Mouse (Mus musculus) forebrain, embryonic 10.5 days (tissue): Measurements from ENCODE around the gene Gdpd3. TPM values are rescaled to one million over a fixed set of nuclear protein-coding genes. Genes with fewer than 3 reads are reported as not detected.
"Not testable (repeated sequence)": the region's sequence is repeated elsewhere in the genome, so short reads cannot be mapped to it uniquely, and the experiment has no call there.

ENCODE experiments used
- DNase-seq: peaks from one replicate; pipeline ENCODE4 v3.0.0-alpha.2; 2017; ENCODE audit warnings: low spot score; ENCODE audit errors: extremely low spot score
- H3K27ac ChIP-seq: fragments of 300-500 bp; sonication (generic); 2 replicates; pipeline ENCODE4 v1.5.1; 2016; ENCODE audit warnings: mild to moderate bottlenecking
- H3K27me3 ChIP-seq: fragments of 300-500 bp; sonication (generic); 2 replicates; pipeline ENCODE4 v1.6.1; 2016; ENCODE audit warnings: mild to moderate bottlenecking; ENCODE audit not compliant: poor library complexity, severe bottlenecking
- H3K36me3 ChIP-seq: fragments of 300-500 bp; sonication (generic); replicated peaks from 2 replicates; pipeline ENCODE4 v1.6.1; 2016; ENCODE audit warnings: mild to moderate bottlenecking, moderate library complexity
- H3K4me1 ChIP-seq: fragments of 300-500 bp; sonication (generic); 2 replicates; pipeline ENCODE4 v1.6.1; 2016
- H3K4me3 ChIP-seq: fragments of 300-500 bp; sonication (generic); 2 replicates; pipeline ENCODE4 v1.5.1; 2016; ENCODE audit warnings: mild to moderate bottlenecking, moderate library complexity
- H3K9me3 ChIP-seq: fragments of 300-500 bp; sonication (generic); 2 replicates; pipeline ENCODE4 v1.6.1; 2016; ENCODE audit warnings: mild to moderate bottlenecking, moderate library complexity
- WGBS: fragments of 180-500 bp; shearing (Covaris S2); methylation state at CpG from one replicate; pipeline ENCODE4 v1.1.7; 2016; 5-methylcytosine and 5-hydroxymethylcytosine counted together
- polyA plus RNA-seq: library from polyadenylated mRNA; unstranded; fragments of >200 nt; fragmentation: Nextera tagmentation; extraction: Ambion mirVana; gene quantifications from 2 replicates; pipeline ENCODE4 v1.2.1, GENCODE M21; 2016

Gdpd3 gene
- polyA plus RNA-seq, 1 experiment from 2014 or later = 0.98 TPM

DNA sequence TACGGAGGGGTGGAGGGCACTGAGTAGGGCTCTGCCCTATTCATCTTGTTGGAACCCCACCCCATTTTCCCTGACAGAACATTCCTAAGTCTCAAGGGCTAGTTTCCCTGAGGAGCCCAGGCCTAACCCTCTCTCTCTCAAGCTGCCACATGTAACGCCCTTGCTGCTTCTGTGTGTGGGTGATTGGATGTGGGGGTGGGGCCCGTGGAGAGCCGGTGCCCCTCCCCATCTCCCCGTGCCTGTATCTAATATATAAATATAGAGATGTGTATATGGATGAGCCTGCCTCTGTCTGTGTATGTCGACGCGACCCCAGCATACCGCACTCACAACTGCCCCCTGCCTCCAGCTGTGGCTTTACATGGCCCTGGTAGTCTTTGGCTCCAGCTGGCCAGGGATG, 594 bp upstream of the Gdpd3 start:
- DNase-seq = no peak
- Histone ChIP-seq H3K4me1 (peaks cover 26% of the 10 kb centered on the region), H3K36me3 (peaks cover 98% of the 10 kb centered on the region), H3K27ac (no peak overlapping the region), H3K27me3 (no peaks in the 10 kb centered on the region), H3K4me3 (no peak overlapping the region), H3K9me3 (no peaks in the 10 kb centered on the region)
- WGBS = 92% methylated on average over 9 of the region's 9 CpGs

DNA sequence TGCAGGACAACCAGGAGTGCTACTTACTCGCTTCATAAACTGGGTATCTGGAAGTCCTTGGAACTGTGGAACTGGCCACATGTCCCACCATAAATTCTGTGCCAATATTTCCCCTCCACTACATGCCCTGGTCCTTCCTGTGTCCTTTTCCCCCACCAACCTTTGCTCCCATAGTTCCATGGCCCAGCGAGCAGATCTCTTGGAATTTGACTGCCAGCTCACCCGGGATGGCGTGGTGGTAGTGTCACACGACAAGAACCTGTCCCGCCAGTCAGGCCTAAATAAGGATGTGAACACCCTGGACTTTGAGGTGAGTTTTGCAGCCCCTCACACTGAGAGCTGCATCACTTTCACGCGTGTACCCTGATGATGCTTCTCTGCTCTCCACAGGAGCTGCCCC, 867 bp downstream of the Gdpd3 start:
- WGBS = 91% methylated on average over 8 of the region's 8 CpGs
- Histone ChIP-seq H3K27me3 (no peaks in the 10 kb centered on the region), H3K4me1 (peaks cover 11% of the 10 kb centered on the region), H3K4me3 (no peak overlapping the region), H3K9me3 (no peaks in the 10 kb centered on the region), H3K27ac (no peak overlapping the region), H3K36me3 (peaks cover 97% of the 10 kb centered on the region)
- DNase-seq = no peak

DNA sequence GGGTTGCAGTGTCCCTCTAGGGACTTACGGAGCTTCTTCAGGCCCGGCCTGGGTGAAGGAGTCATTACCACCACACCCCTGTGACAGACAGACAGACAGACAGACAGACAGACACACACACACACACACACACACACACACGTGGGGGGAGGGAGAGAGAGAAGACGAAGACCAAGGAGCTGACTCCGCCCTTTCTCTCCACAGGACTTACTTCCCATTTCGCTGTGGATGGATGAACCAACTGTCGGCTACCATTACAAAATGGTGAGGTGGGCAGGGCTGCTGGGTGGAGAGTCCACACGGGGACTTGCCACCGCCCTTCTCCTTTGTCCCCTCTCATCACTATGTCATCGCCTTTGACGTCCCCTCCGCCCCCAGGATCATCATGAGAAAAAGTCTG, 4.7 kb downstream of the Gdpd3 start:
- Histone ChIP-seq H3K4me1 (peaks cover 8% of the 10 kb centered on the region), H3K27ac (no peak overlapping the region), H3K27me3 (no peaks in the 10 kb centered on the region), H3K9me3 (no peaks in the 10 kb centered on the region), H3K36me3 (peaks cover 76% of the 10 kb centered on the region), H3K4me3 (no peak overlapping the region)
- no peak for DNase-seq
- WGBS = 87% methylated on average over 12 of the region's 12 CpGs

DNA sequence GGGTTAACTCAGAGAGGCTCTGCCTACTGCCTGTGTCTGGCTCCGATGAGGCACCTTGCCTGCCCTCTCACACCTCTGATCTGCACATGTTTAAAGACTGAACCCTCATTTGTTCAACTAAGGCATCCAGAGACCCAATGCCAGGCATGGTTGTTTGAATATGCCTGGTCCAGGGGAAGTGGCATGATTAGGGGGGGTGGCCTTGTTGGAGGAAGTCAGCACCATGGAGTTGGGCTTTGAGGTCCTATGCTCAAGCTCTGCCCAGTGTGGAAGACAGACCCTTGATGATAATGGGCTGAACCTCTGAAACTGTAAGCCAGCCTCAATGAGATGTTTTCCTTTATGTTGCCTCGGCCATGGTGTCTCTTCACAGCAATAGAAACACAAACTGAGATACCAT, 7.2 kb downstream of the Gdpd3 start:
- Histone ChIP-seq H3K4me3 (no peak overlapping the region), H3K27ac (no peak overlapping the region)
- WGBS = 91% methylated on average over 2 of the region's 2 CpGs

DNA sequence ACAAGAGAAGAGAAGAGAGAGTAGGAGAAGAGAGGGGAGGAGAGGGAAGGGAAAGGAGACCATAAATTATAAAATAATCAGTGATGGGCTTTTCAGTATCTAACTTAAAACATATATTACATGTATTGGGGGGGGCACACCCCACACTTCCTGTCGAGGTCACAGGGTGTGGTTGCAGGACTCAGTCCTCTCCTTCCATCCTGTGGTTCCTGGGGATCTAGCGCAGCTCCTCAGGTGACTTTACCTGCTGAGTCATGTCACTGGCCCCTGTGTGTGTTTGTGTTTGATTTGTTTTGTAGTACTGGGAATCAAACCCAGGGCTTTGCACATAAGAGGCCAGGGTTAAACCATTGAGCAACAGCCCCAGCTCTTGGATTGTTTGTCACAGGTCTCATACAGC, 8.3 kb downstream of the Gdpd3 start:
- no peak overlapping the region for H3K4me3 ChIP-seq
- WGBS = 89% methylated on average over 2 of the region's 2 CpGs
- no peak for DNase-seq
- no peaks in the 10 kb centered on the region for H3K27me3 ChIP-seq
- H3K36me3 ChIP-seq = peaks cover 42% of the 10 kb centered on the region
- peaks cover 37% of the 10 kb centered on the region for H3K4me1 ChIP-seq
- no peak overlapping the region for H3K27ac ChIP-seq
- no peaks in the 10 kb centered on the region for H3K9me3 ChIP-seq

More for the DNA sequence above, 7.2 kb downstream of the Gdpd3 start:
- no peak for DNase-seq
- Histone ChIP-seq H3K9me3 (no peaks in the 10 kb centered on the region), H3K4me1 (peaks cover 34% of the 10 kb centered on the region), H3K36me3 (peaks cover 50% of the 10 kb centered on the region), H3K27me3 (no peaks in the 10 kb centered on the region)

DNA sequence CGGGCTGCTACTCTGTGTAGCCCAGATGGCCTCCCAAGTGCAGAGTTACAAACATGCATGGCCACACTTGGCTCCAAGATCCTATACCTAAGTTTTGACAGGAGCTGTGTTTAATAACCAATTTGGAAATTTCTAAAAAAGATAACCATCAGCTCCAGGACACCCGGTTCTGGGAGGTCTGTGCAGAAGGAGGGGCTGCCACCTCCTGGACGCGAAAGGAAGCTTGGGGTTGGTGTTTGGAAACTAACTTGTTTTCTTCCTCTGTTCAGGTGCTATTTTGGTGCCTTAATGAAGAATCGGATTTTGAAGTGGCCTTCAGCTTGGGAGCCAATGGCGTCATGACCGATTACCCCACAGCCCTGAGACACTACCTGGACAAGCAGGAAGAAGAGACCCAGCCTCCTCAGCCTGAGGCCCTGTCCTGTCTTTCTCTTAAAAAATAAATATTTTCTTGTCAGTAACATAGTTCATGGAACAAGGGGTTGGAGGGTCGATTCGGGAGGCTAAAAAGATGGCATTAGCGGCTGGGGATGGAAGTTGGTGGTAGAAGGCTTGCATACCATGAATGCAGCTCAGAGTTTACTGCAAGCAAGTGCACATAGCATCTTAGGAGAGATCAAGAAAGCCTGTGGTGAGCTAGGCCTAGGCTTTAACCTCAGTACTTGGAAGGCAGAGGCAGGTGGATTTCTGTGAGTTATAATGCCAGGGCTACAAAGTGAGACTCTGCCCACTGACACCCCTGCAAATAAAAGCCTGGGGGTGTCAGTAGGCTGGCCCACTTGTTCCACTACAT, 9.2 kb downstream of the Gdpd3 start:
- DNase-seq = no peak
- Histone ChIP-seq H3K4me3 (peak overlapping the region; percentile 88; the same call in 1 of the 2 replicates), H3K4me1 (peaks cover 46% of the 10 kb centered on the region), H3K27me3 (no peaks in the 10 kb centered on the region), H3K27ac (peak overlapping the region; percentile 96), H3K9me3 (no peaks in the 10 kb centered on the region), H3K36me3 (peaks cover 32% of the 10 kb centered on the region)
- WGBS = 84% methylated on average over 10 of the region's 10 CpGs

DNA sequence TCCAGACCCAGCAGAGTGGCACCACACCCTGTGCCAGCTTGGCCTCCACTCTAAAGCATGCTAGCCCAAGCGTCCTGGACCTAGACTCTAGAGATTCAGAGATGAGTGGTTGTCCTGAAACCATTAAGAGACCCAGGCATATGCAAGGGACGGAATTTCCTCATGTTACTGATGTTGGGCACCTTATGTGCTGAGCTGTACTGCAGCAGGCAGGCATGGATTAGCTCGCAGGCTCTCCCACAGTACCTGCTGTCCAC, 9.8 kb downstream of the Gdpd3 start:
- Histone ChIP-seq H3K27ac (peak overlapping the region; percentile 96), H3K27me3 (no peaks in the 10 kb centered on the region), H3K9me3 (no peaks in the 10 kb centered on the region), H3K36me3 (peaks cover 27% of the 10 kb centered on the region), H3K4me3 (peak overlapping the region; percentile 88), H3K4me1 (peaks cover 51% of the 10 kb centered on the region)
- no peak for DNase-seq
- WGBS = 76% methylated on average over 3 of the region's 3 CpGs

DNA sequence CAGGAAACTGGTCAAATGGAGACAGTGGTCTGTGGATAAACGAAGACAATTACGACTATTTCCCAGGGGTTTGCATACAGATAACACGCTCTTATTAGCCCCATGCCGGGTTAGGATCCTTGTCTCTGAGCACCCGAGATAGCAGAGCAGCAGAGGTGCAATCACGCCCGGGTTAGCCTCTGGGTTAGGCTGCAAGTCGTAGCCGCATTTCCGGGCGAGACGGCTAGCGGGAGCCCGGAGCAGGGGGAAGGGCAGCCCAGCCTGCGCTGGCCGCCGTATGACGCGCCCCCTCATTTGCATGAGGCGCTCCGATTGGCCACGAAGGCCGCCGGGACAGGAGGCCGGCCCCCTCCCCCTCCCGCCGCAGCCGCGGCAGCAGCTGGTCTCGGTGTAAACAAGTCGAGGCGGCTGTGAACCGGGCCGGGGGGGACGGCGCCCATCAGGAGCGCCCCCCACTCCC, 10.5 kb downstream of the Gdpd3 start, which contains the start of gene Ypel3:
Ypel3 (plus strand) TSS at position 358 of the 460 bp plus-strand sequence.
- no peaks in the 10 kb centered on the region for H3K9me3 ChIP-seq
- peak within 1 kb of the TSS; percentile 88 for H3K4me3 ChIP-seq
- WGBS = under 1% methylated on average over 36 of the region's 37 CpGs
- DNase-seq = peak; percentile 89
- no peaks in the 10 kb centered on the region for H3K27me3 ChIP-seq
- peaks cover 20% of the 10 kb centered on the region for H3K36me3 ChIP-seq
- peaks cover 59% of the 10 kb centered on the region for H3K4me1 ChIP-seq
- peak within 1 kb of the TSS; percentile 96 for H3K27ac ChIP-seq

DNA sequence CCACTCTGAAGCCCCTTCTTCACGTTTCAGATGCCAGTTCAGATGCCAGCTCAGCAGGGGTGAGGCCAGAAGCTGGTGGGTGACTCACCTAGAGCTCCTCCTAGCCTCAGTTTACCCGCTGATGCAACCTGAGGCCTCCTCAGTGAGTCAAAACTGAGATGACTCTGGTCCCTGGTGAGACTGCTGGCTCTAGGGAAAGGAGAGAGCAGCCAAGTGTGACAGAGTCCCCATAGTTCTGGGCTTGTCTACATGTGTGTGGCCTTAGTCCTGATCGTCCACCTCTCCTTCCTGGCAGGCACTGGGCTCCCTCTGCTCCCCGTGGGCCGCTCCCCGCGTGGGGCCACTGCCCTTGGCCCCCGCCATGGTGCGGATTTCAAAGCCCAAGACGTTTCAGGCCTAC, 11.3 kb downstream of the Gdpd3 start:
- Histone ChIP-seq H3K36me3 (peaks cover 15% of the 10 kb centered on the region), H3K9me3 (no peaks in the 10 kb centered on the region), H3K4me3 (peak overlapping the region; percentile 88), H3K27me3 (no peaks in the 10 kb centered on the region), H3K4me1 (peaks cover 67% of the 10 kb centered on the region), H3K27ac (peak overlapping the region; percentile 96)
- DNase-seq = no peak
- 53% methylated on average over 10 of the region's 10 CpGs for WGBS

DNA sequence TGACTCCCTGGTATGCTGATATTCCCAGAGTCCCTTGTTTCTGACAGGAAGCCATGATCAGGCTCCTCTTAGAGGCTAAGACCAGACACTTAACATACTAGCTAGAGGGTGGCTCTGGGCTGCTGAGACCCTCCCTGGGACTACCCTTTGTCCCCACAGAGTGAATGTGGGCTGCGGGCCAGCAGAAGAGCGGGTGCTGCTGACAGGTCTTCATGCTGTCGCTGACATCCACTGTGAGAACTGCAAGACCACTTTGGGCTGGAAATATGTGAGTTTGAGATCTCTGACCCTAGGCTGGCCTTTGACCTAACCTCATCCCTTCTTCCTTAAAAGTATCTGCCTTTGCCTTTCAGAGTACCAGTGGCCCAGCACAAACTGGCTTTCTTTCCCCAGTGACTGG, 12.0 kb downstream of the Gdpd3 start:
- WGBS = 87% methylated on average over 3 of the region's 3 CpGs
- Histone ChIP-seq H3K9me3 (no peaks in the 10 kb centered on the region), H3K36me3 (peaks cover 13% of the 10 kb centered on the region), H3K4me1 (peaks cover 70% of the 10 kb centered on the region), H3K4me3 (0 out of 2 replicates have a peak overlapping the region, but pooled peaks have one; percentile 12), H3K27ac (no peak overlapping the region), H3K27me3 (no peaks in the 10 kb centered on the region)
- no peak for DNase-seq

DNA sequence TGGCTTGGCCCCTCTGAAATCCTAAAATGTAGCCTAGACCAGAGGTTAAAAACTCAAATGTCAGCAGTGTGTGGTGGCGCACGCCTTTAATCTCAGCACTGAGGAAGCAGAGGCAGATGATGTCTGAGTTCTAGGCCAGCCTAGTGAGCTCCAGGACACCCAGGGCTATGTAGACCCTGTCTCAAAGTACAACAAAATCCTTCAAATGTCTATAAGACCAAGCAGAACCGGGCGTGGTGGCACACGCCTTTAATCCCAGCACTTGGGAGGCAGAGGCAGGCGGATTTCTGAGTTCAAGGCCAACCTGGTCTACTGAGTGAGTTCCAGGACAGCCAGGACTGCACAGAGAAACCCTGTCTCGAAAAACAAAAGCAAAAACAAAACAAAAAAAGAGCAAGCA, 13.0 kb downstream of the Gdpd3 start:
- not testable (repeated sequence) for H3K9me3 ChIP-seq, H3K27me3 ChIP-seq, DNase-seq, H3K4me3 ChIP-seq
- Histone ChIP-seq H3K4me1 (peaks cover 71% of the 10 kb centered on the region), H3K36me3 (peaks cover 14% of the 10 kb centered on the region), H3K27ac (peak overlapping the region; percentile 86; the same call in 1 of the 2 replicates)
- WGBS = 91% methylated on average over 7 of the region's 7 CpGs

DNA sequence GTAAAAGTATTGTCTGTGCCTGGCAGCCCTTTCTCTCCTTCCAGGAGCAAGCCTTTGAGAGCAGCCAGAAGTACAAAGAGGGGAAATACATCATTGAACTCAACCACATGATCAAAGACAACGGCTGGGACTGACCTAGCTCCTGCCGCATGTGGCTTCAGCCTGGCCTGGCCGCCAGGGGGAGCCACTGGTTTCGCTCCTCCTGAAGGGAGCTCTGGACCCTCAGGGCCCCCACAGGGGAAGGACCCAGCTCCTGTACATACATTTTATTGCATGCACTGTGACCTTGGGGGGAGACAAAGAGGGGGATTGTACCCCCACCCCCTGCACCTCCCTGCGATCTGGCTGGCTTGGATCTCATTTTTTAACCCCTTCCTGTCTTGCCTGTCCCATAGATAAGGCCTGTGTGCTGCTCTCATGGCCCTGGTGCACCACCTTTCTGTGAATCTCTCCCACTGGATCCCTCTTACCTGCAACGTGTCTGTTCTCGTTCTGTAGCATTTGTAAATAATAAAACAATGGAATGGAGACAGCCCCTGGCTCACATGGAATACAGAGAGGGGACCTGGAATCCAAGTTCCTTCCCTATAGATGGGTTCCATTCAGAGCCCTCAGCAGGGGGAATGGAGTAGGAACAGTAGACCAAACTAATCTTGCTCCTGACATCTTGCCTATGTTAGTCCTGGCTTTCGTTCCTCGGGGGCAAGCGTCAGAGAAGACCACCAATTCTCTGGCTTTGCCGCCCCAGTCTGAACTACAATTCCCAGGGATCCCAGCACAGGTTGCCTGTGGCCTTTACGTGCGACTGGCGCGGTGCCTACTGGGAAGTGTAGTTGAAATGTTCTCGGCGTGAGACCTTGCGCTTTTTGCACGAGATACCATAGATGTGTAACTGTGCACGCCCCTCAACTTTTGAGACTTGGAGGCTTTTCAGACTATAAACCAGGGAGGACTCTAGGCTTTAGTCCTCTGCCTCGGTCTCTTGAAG, 14.1 kb downstream of the Gdpd3 start:
- no peaks in the 10 kb centered on the region for H3K27me3 ChIP-seq
- H3K36me3 ChIP-seq = peaks cover 25% of the 10 kb centered on the region
- peaks cover 71% of the 10 kb centered on the region for H3K4me1 ChIP-seq
- peak overlapping the region; percentile 59 for H3K4me3 ChIP-seq
- H3K27ac ChIP-seq = peak overlapping the region; percentile 86
- WGBS = under 1% methylated on average over 21 of the region's 21 CpGs
- DNase-seq = peak; percentile 89
- H3K9me3 ChIP-seq = no peaks in the 10 kb centered on the region
